Mouse (Mus musculus): Measurements from ENCODE around the gene Kansl2. TPM values are rescaled to one million over a fixed set of nuclear protein-coding genes. Genes with fewer than 3 reads are reported as not detected.

Kansl2 gene
- total RNA-seq (2015) = 65.7 and 68.6 TPM in 2 replicates
- 60.1 and 62.8 TPM in 2 replicates for total RNA-seq (2017)

GRCm38 (mm10) chr15:98533881-98534627 is at the start of gene Kansl2:
Gene Kansl2, minus strand, starts transcription at chr15:98534264.
- ATAC-seq (replicated peaks; ENCODE audit: poor library complexity) = peak; percentile 96

- ATAC-seq (replicated peaks; ENCODE audit: poor library complexity) = no peak
Measured at GRCm38 (mm10) chr15:98582996-98583395, 48.9 kb upstream of the Kansl2 start.

- ATAC-seq (replicated peaks; ENCODE audit: poor library complexity) = no peak
Measured at GRCm38 (mm10) chr15:98582410-98582809, 48.3 kb upstream of the Kansl2 start.

GRCm38 (mm10) chr15:98579795-98580464 is 45.9 kb upstream of the Kansl2 start:
- peak; percentile 99 for ATAC-seq (replicated peaks; ENCODE audit: poor library complexity)

GRCm38 (mm10) chr15:98579310-98579709 is 45.2 kb upstream of the Kansl2 start:
- no peak for ATAC-seq (replicated peaks; ENCODE audit: poor library complexity)

GRCm38 (mm10) chr15:98573293-98573692 is 39.2 kb upstream of the Kansl2 start:
- no peak for ATAC-seq (replicated peaks; ENCODE audit: poor library complexity)

- peak; percentile 13 for ATAC-seq (replicated peaks; ENCODE audit: poor library complexity)
Measured at GRCm38 (mm10) chr15:98570873-98571538, 36.9 kb upstream of the Kansl2 start, which contains the start of the genes Ccnt1 and 4930415O20Rik. Gene Ccnt1, minus strand, starts transcription at chr15:98570923. Gene 4930415O20Rik, plus strand, starts transcription at chr15:98571004.

GRCm38 (mm10) chr15:98569795-98570365 is 35.8 kb upstream of the Kansl2 start:
- ATAC-seq (replicated peaks; ENCODE audit: poor library complexity) = no peak

- ATAC-seq (replicated peaks; ENCODE audit: poor library complexity) = no peak
Measured at GRCm38 (mm10) chr15:98569216-98569615, 35.2 kb upstream of the Kansl2 start.

- no peak for ATAC-seq (replicated peaks; ENCODE audit: poor library complexity)
Measured at GRCm38 (mm10) chr15:98568256-98569033, 34.4 kb upstream of the Kansl2 start.

- peak; percentile 89 for ATAC-seq (replicated peaks; ENCODE audit: poor library complexity)
Measured at GRCm38 (mm10) chr15:98567278-98568134, 33.4 kb upstream of the Kansl2 start.

GRCm38 (mm10) chr15:98566973-98567277 is 32.9 kb upstream of the Kansl2 start:
- no peak for ATAC-seq (replicated peaks; ENCODE audit: poor library complexity)

- ATAC-seq (replicated peaks; ENCODE audit: poor library complexity) = no peak
Measured at GRCm38 (mm10) chr15:98557186-98557585, 23.1 kb upstream of the Kansl2 start.

GRCm38 (mm10) chr15:98555881-98556280 is 21.8 kb upstream of the Kansl2 start:
- ATAC-seq (replicated peaks; ENCODE audit: poor library complexity) = no peak

GRCm38 (mm10) chr15:98552758-98553157 is 18.7 kb upstream of the Kansl2 start:
- ATAC-seq (replicated peaks; ENCODE audit: poor library complexity) = peak; percentile 44; the same call in 1 of the 2 replicates

- ATAC-seq (replicated peaks; ENCODE audit: poor library complexity) = no peak
Measured at GRCm38 (mm10) chr15:98546843-98547242, 12.8 kb upstream of the Kansl2 start.

GRCm38 (mm10) chr15:98545151-98545550 is 11.1 kb upstream of the Kansl2 start:
- ATAC-seq (replicated peaks; ENCODE audit: poor library complexity) = no peak

- no peak for ATAC-seq (replicated peaks; ENCODE audit: poor library complexity)
Measured at GRCm38 (mm10) chr15:98543341-98543740, 9.3 kb upstream of the Kansl2 start.

GRCm38 (mm10) chr15:98541064-98541463 is 7.0 kb upstream of the Kansl2 start:
- ATAC-seq (replicated peaks; ENCODE audit: poor library complexity) = peak; percentile 92

GRCm38 (mm10) chr15:98537923-98538322 is 3.9 kb upstream of the Kansl2 start:
- ATAC-seq (replicated peaks; ENCODE audit: poor library complexity) = no peak
